Mouse (Mus musculus): ENCODE data around the gene Olfr1378.

- TF ChIP-seq CTCF (IDR thresholded peaks at IDR 0.05; ENCODE audit: borderline replicate concordance, extremely low read depth, insufficient read depth, insufficient read length) (no peak), POLR2A (IDR thresholded peaks at IDR 0.05; ENCODE audit: borderline replicate concordance, extremely low read depth, insufficient read depth, insufficient read length, poor library complexity, severe bottlenecking) (no peak)
Observed at GRCm38 (mm10) chr11:50942386-50942785, 23.9 kb upstream of the Olfr1378 start.
